Mouse (Mus musculus) gastrocnemius, postnatal 14 days (tissue): ENCODE measurements around the gene Plekhm3. TPM values are rescaled to one million over a fixed set of nuclear protein-coding genes. Genes with fewer than 3 reads are reported as not detected.
A peak's percentile ranks its signal among the peaks of the same experiment; 100 is the strongest.

Source experiments
- DNase-seq: peaks from one replicate; pipeline ENCODE4 v3.0.0; 2021; ENCODE audit warnings: mixed read lengths
- intact Hi-C: fragments of 180-260 bp; cut with DNase I; formaldehyde crosslinking; loops from one replicate; pipeline ENCODE4 v1.15.1; 2025; ENCODE audit warnings: low total_unique reads
- total RNA-seq, 2 experiments: library from RNA; stranded (reverse); gene quantifications; 2 replicates each; pipeline ENCODE4 v1.2.3; 2021

Plekhm3 gene
- total RNA-seq, 2 experiments from 2014 or later, result 3.9 to 5.1 TPM

DNA sequence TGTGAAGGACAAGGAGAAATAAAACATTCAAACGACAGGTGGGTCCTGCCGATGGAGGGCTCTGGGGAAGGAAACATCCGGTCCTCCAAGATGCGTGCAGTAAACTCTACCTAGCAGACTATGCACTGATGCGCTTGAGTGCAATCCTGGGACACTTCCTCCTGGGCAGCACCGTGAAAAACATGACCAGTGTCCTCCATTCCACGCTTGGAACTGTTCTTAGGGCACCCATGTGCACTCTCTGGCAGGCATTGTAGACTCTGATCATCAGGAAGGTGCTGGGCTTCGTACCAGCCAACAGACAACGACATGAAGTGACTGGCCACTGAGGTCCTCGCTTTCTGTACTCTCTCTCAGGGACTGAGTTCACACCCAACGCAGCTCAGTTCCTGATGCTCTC is 162.5 kb downstream of the Plekhm3 start:
- no peak for DNase-seq
- intact Hi-C loops, result no loop called here

DNA sequence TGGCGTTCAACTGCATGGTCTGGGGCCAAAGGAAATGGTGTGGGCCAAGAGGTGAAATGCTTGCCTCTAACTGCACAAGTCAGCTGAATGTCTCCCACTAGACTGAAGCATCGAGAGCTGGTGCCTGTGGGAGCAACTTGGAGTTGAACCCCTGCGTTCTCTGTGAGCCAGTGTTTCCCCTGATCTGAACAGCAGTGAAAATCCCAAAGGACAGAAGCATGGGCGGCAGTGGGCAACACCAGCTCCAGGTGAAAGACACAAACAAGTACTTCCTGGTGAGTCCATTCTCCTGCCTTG is 163.4 kb downstream of the Plekhm3 start:
- DNase-seq, result peak; percentile 18
- intact Hi-C loops, result no loop called here

DNA sequence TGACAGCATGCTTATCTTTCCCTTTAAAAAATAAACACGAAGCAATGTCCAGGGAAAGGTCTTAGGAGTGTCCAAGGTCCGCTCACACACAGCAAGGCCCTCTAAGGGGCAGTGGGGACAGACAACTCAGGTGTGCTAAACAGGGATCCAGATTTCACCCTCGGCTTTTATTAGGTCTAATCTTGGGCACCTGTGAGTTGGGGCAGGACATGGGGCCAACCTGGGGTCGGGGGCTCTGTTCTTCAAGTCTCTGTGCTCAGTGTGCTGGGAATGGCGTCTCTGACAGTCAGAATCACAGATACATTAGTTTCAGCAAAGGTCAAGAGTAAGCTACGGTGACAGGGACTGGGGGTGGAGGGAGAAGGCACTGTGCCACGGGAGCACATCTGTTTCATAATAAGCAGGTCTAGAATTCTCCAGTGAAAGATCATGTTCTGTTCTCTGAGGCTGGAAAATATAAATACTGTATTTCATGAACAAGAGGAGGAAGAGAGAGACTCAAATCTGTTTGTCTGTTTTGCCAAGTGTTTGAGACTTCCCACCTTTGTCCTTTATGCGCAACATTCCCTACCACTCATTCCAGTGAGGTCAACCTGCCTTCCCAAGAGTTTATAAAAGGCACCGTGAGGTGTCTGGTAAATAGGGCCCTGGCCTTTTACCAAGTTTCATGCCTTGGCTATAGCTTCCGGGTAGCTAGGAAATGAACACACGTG is 163.9 kb downstream of the Plekhm3 start:
- peak; percentile 36 for DNase-seq
- intact Hi-C loops, result no loop called here

DNA sequence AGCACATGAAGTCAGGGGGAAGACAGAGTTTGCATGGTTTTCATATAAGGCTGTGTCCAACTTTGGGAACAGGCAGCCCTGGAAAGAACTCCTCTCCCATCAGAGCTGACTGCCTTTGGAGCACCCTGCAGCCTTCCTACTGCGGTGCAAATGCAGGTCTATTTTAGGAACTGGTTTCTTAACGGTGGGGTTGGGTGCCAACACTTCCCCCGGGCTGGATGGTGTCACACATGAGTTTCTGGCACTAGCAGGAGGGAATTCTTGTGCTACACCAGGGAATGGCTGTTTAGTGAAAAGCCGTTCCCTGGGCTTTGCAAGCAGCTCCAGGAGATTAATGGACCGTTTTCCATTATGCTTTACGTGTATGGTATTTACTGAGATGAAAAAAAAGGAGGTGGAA is 164.8 kb downstream of the Plekhm3 start:
- DNase-seq, result peak; percentile 69
- intact Hi-C loops, result no loop called here

DNA sequence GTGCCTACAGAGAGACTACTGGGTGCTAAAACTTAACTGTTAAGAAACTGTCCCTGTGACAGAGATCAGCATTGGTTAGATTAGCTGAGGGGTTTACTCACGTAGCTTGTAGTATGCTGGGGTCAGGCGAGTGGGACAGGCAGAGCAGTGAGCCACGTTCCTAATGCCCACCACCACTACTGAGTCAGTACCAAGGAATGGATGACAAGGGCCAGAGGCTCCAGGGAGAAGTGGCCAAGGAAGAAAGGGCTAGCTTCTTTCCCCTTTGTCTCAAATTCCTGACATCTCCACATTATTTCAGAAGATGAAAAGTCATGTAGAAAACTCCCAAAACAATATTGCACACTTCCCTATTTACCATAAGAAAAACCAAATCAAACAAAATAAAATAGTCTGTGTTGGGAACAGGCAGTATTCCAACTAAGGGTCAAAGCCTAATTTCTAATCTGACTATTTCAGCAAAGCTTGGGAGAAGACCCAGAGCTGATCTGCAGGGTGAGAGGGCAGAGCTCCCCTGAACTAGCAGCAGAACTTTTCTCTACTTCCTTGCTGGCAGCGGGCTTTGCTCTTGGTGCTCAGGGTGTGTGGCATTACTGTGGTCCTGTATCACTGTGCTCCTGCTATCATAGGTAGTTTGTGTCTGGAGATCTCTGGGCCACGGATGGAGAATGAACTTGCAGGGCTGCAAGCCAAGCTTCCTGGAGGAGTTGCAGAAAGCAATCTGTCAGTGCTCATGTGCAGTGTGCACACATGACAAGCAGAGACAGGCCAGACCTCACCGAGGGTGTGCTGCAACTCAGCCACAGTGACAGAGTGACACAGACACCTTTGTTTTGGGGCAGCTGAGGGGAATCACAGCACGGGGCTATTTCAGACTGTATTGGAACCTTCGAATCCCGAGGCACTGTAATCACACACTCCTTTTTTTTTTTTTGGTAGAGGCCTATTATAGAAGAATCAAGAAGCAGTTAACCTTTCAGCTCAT is 165.5 kb downstream of the Plekhm3 start:
- peak; percentile 24 for DNase-seq
- intact Hi-C loops, result no loop called here

DNA sequence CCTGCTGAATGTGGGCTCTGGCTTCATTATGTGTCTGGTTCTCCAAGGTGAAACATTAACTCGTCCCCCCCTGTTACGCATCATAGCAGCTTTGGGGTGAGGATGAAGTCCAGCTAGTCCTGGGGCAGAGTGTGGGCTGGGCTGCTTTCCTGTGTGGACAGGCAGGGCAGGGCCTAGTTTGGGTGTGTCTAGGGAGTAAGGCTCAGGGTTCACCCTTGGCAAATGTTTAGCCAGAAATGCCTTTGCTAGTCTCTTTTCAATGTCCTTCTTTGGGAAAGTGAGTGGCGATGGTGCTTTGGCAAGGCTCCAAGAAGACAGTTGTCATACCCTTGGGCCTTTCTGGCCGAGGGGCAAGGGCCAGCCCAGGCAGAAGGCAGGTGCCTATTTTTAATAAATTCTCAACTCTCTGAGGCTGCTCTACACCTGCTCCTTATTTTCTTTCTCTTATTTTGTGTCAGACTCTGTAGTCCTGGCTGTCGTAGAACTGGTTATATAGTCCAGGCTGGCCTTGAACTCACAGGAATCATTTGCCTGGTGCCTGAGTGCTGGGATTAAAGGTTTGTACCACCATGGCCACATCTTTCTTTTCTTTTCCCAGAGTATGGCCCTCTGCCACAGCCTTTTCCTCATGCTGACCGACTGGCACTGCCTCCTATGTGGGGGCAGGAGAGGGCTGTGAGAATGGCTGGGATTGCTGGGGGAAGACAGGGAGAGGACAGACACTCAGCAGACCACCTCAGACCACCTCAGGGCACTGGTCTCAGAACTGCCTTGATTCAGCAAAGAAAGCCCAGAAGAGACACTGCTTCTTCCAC is 168.7 kb downstream of the Plekhm3 start:
- DNase-seq, result no peak
- intact Hi-C loops, result no loop called here

DNA sequence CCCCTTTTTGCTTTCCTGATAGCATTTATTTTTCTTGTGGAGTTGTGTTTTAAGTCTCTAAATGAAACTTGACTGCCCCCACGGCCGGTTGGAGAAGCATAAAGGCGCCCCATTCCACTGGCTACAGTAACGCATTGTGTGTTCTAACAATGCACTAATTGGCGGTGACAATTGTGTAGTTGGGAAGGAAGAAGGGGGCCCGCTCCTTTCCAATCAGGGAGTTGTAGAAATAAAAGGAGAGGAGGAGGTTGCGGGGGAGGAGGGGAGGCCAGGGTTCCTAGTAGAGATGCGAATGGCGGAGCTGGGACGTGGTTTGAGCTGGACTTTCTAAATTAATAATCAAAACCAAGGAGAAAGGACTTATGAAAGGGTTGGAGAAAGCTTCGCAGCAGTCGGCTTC is 176.8 kb downstream of the Plekhm3 start:
- intact Hi-C loops, result no loop called here
- DNase-seq, result no peak

DNA sequence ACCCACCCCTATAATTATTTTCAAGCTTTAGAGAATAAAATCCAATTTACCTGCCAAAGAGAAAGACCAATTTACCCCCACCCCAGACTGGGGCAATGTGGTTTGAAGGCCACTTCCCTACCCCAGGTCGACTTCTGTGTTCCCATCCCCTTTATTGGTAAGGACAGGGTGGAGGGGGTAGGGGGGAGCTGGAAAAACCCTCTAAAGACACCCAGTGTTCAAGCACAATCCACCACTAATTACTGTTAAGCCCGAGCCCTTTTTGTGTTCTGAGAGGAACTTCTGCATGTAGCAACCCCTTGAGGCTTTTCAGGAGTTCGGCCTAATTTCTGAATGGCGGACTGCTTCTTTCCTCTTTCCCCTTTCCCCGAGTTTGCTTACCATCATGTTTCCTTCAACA is 177.2 kb downstream of the Plekhm3 start:
- intact Hi-C loops, result no loop called here
- no peak for DNase-seq

DNA sequence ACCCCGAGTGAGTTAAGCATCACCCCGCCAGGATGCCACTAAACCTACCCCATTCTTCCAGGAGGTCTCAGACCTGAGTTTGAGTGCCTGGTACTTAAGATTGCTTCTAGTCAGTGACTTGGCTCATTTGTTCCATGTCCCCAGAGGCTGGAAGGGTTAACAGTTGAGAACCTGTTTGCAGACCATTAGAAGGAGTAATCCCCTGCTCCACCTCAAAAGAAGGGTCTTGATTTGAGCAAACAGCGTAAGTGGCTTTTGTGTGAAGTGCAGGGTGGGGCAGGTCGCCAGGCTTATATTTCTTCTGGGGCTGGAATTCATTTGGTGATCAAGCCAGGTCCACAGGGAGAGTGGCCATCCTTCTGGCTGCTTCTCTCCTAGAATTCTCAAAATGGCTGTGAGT is 183.3 kb downstream of the Plekhm3 start:
- intact Hi-C loops, result no loop called here
- DNase-seq, result no peak

DNA sequence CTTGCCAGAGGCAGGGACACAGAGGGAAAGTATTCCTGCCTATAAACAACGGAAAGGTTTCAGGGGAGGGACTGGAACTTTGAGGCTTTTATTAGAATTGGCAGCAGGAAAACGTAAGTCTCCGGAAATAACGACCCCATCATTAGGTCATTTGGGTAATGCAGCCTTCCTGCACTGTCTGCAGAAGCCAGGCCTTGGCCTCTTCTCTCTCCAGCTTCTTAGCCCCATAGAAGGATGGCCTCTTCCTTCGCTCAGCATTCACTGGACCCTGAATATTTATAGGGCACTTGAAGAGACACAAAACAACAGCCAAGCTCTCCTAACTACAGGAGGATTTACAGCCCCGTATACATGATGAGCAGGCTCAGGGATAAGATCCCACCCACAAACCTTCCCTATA is 186.5 kb downstream of the Plekhm3 start:
- no peak for DNase-seq
- intact Hi-C loops, result no loop called here

DNA sequence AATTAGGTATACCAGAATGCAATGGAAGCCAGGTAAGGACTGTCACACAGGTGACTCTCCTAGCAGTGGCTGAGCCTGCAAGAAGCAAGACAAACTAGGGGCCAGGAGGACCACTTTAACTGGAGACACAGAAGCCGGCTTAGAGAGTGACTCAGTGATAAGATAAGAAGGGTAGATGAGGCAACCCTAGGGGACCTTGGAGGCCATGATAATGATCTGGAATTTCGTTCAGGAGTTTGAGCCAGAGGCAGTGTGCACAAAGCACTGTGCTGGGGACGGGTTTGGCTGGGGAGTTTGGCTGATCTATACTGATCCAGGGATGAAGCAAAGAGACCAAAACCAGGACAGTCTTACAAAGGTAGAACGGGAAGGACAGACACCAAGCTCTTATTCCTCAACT is 195.0 kb downstream of the Plekhm3 start:
- intact Hi-C loops, result no loop called here
- no peak for DNase-seq

DNA sequence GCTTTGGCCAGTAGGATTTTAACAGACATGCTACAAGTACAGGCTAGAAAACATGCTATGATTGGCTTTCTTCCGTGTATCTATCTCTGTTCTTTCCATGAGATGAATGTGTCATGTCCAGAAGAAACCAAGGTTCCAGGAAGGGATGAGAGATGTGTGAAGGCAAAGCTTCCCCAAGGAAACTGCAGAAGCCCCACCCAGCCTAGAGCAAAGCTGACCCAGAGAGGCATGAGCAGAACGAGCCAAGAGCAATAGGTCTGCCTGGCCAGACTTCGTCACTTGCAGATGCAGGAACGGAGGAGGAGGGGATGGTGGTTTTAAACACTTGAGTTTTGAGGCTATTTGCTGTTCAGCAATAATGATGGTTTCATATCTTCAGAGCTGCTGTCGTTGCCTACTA is 198.9 kb downstream of the Plekhm3 start:
- no peak for DNase-seq
- intact Hi-C loops, result no loop called here

DNA sequence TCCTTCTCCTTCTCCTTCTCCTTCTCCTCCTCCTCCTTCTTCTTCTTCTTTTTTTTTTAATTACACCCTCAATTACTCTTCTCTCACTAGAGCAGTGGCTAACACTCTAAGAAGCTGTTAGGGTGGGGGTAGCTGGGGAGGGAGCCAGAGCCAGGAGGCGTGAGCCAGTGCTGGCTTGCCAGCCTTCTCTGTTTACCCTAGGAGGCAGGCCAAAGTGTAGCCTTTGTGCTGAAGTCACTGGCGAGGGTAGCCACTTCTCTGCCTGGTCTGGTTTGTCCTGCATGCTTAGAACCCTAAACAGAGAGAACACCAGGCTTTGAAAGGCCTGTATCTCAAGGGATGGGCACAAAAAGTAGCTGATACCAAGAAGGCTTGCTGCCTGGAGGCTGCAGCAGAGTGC is 199.4 kb downstream of the Plekhm3 start:
- intact Hi-C loops, result no loop called here
- DNase-seq, result no peak

DNA sequence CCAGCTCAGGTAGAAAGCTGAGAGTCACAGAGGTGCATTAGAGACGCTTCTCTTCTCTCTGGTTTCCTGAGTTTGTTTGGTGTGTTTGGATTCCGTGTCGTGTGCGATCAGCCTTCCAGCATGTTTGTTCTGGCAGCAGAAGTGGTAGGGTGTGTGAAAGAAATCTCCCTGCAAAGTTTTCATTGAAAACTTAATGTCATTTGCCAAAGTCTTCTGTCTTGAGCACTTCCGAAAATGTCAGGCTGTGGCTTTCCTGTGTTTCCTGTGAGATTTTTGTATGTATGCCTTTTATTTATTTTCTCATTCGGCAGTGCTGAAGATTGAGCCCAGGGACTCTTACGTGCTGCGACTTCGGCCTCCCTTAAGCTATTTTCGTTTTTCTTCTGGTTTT is 200.0 kb downstream of the Plekhm3 start:
- intact Hi-C loops, result no loop called here
- no peak for DNase-seq

DNA sequence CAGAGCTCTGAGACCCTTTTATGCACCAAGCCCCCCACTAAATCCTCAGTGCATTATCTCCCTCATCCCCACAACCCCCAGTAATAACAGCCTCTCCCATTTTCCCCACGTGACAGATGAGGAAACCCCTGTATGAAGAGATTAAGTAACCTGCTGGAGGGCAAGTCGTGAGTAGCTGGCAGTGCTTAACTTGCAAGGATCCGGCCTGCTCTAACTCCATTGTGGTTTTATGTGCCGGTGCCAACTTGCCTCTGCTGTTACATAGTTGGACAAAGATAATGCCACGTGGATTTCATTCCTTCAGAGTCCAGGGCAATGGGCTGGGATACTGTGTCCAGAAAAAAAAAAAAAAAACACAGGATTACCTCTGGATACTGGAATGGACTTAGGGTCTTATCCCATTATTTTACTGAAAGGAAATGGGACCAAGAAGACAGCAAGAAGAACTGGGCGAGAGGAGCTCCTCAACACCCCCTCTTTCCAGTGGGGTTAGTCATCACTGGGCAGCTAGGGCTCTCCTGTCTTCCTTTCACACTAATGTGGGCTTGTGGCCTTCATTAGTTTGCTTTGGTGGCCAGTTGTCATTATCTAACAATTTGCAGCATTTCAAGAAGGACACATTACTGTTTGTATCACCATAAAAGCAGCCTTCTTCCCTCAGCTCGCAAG is 200.5 kb downstream of the Plekhm3 start:
- no peak for DNase-seq
- intact Hi-C loops, result no loop called here

DNA sequence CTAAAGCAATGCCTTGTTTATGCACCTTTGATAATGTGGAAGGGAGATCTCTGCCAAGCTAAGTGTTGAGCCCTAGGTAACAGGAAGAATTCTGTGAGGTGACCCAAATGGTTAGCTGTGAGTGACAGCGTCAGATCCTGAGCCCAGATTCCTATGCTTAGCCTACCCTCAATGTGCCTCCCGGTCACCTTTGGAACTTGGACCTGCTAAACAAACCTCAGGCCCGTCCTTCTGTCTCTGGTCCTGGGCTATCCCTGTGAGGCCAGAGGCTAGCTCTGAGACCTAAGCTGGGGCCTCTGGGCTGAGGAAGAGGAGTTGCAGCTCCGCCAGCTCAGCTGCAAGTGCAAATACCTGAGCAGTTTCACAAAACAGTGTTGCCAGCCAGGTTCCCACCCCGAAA is 202.0 kb downstream of the Plekhm3 start:
- no peak for DNase-seq
- intact Hi-C loops, result no loop called here

DNA sequence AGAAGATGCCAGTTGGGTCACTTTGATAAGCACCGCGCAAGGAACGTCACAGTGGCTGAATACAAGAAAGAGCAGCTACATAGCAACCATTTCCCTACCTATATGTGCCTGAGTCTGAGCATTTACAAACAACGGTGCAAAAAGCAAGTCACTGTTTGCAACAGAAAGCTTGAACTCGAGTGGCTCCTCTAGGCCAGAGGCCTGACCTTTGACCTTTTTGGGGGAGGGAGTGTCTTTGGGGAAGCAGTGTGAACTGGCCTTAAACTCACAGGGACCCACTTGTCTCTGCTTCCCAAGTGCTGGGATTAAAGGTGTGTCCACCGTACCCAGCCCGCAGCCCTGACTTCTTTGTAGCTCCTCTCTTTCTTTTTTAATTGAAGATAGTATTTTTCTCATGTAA is 203.0 kb downstream of the Plekhm3 start:
- no peak for DNase-seq
- intact Hi-C loops, result no loop called here

DNA sequence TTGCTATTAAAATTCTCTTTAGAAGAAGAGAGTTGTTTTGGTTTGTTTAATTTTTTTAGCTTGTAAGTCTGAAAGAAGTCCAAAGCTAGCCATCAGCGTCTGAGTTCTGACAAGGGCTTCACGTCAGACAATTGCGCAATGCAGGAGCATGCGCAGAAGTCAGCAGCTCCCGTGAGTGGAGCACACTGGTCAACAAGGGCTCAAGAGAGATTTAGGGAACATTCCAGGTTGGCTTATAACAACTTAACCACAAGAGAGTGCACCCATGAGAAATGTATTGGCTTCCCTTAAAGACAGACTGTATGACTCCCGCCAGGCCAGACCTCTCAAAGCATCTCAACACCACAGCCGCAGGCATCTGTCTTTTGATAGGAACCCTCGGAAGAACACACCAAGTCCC is 203.5 kb downstream of the Plekhm3 start:
- intact Hi-C loops, result no loop called here
- DNase-seq, result no peak

DNA sequence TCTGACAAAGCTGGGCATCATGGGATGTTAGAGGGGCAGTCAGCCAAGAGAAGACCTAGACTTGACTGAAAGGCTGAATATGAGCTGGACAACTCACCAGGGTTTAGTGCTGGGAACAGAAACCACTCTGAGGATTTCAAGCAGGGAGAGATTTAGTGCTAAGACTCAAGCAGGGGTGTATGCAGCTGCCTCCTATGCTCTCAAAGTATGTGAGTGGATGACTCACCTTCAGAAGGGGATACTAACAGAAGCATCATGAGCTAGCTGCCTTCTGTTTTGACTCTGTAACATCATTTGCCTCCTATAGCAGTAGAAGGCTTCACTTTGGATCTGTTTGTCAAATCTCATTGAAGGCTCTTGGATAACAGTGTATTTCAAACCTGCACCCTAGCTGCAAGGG is 212.0 kb downstream of the Plekhm3 start:
- no peak for DNase-seq
- intact Hi-C loops, result no loop called here
